Mouse (Mus musculus) heart, adult 11 months (tissue): Measurements from ENCODE around the gene Pdzk1.

Source experiments
- DNase-seq: peaks from one replicate; pipeline ENCODE4 v3.0.0; 2022

The Pdzk1 gene

DNA sequence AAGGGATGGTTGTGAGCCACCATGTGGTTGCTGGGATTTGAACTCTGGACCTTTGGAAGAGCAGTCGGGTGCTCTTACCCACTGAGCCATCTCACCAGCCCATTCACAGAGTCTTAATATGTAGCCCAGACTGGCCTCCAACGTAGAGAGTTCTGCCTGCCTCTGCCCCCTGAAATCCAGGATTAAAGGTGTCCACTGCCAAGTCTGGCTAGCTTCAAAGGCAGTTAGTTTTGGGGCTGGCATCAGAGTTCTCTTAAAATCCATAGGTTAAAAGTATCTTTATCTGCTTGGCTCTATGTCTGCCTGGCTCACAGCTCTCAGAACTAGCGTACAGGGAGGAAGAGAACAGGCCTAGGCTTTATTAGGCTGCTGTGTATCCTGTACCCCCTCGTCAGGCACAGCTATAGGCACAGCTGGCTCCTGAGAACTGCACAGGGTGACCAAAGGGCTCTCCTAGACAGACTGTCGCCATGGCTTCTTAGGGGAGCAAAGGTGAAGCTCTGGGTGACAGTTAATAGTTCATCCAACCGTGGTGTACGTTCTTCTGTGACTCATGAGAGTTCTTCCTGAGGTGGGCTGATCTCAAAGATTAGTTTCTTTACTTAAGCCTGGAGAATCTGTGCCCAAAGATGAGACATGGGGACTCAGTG is 10.0 kb downstream of the Pdzk1 start:
- peak; percentile 68 for DNase-seq

DNA sequence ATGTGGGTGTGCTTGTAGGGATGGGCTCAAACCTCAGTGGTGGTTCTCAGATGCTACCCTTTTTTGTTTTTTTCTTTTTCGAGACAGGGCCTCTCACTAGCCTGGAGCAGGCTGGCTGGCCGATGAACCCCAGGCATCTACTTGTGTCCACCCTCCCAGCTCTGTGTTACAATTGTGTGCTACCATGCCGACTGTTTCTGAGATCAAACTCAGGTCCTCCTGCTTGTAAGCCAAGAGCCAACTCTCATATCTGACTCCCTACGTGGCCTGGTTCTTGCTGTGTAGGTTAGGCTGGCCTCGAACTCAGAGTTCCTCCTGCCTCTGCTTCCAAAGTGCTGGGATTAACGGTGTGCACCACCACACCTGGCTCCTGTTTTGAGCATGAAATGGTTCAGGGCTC is 16.1 kb downstream of the Pdzk1 start:
- DNase-seq = peak; percentile 85

DNA sequence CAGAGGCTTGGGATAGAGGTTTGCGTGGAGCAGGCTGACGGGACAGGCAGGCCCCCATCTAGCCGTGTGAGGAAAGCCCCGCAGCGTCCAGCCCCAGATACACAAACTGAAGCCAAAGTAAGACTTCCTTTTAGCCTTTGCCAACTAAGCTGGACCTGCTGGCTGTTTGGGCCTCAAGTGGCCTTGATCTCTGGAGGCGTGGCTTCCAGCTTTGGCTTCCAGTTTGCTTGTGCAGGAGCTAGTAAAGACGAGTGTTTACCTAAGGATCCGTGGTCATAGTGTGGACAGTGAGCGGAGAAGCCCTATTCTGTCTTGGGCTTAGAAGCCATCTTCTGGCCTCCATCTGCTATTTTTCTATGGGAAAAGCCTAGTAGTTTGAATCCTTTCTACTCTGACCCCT is 16.7 kb downstream of the Pdzk1 start:
- peak; percentile 70 for DNase-seq

GRCm38 (mm10) chr3:96846985-96847384 is 17.9 kb downstream of the Pdzk1 start:
- DNase-seq = peak; percentile 85

GRCm38 (mm10) chr3:96847661-96848060 is 18.6 kb downstream of the Pdzk1 start:
- DNase-seq = peak; percentile 71

DNA sequence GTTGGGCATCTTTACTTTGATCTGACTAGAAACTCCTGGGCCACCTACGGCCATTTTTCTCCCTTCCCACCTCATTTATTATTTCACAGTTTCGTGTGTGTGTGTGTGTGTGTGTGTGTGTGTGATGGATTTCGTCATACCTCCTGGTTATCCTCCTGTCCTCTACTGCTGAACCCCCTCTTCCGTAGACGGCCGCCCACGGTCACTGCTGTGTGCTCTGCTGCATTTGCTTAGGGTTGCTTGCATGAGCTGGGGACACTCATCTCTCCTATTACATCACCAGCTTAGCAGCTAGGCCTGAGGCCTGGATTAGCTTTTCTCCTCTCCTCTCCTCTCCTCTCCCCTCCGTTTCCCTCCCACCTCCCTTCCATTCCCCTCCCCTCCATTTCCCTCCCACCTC is 19.4 kb downstream of the Pdzk1 start:
- DNase-seq = peak; percentile 51

DNA sequence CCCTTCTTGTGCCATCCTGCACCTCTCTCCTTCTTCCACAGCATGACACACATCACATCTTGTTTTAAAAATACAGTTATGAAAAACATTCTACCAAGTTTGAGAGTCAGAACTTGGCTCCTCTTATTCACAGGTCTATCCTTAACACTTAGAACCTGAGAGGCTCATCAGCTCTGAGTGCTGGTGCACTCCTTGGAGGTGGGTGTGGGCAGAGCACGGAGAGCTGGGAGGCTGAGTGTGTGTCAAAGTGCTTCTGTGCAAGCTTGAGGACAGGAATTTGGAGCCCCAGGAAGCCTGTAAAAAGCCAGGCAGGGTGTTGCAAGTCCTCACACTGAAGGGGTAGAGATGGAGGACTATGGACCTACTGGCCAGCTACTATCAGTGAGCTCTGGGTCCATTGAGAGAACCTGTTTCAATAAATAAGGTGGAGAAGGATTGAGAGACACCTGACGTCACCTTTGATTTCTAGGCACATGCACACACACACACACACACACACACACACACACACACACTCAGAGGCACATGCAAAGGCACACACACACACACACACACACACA is 20.2 kb downstream of the Pdzk1 start:
- DNase-seq = peak; percentile 70

GRCm38 (mm10) chr3:96852561-96852960 is 23.5 kb downstream of the Pdzk1 start:
- peak; percentile 59 for DNase-seq

DNA sequence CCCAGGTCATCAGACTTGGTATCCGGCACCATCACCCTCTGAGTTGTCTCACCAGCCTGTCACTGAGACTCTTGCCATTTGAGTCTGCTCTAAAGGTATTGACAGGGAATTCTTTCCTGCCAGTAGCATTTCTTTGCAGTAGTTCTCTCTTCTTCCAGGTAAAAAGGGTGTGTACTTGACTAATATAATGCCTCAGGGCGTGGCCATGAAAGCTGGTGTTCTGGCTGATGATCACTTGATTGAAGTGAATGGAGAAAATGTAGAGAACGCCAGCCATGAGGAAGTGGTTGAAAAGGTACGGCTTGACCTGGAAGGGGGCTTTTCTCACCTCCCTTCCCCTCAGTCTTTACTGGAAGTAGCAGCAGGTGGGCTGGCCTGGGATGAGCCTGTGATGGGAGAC is 25.3 kb downstream of the Pdzk1 start:
- peak; percentile 46 for DNase-seq

DNA sequence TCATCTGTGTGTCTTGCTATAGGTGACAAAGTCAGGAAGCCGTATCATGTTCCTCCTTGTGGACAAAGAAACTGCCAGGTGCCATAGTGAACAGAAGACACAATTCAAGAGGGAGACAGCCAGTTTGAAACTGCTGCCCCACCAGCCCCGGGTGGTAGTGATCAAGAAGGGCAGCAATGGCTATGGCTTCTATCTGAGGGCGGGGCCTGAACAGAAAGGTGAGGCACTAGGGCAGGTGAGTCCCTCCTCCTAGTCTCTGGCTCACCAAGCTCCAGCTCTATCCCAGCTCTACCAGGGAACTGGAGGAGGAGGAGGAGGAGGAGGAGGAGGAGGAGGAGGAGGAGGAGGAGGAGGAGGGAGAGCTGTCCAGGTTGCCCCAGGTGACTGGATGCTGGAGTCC is 26.7 kb downstream of the Pdzk1 start:
- peak; percentile 83 for DNase-seq

DNA sequence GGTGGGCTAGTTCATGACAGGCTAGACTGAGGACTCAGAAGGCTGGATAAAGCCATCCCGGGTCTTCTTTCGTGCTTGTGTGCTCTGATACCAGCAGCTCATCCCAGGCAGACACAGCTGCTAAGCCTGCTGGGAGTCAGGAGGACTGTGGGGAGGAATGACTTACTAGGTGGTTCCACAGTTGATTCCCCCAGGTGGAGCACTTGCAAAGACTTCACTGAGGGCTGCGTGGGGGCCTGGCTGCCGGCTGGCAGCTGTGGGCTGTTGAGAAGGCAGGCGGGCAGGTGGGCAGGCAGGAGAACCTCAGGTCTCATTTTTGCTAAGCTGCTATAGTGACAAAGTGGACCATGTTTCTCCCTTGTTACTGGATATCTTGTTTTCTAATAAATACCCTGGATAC is 31.4 kb downstream of the Pdzk1 start:
- DNase-seq = peak; percentile 81

- DNase-seq = peak; percentile 80
These were observed 38.8 kb downstream of the Pdzk1 start for GRCm38 (mm10) chr3:96867863-96868262.

- DNase-seq = peak; percentile 88
These were observed 39.5 kb downstream of the Pdzk1 start for GRCm38 (mm10) chr3:96868566-96868965.

- DNase-seq = peak; percentile 83
These were observed 40.0 kb downstream of the Pdzk1 start for GRCm38 (mm10) chr3:96869091-96869490.

DNA sequence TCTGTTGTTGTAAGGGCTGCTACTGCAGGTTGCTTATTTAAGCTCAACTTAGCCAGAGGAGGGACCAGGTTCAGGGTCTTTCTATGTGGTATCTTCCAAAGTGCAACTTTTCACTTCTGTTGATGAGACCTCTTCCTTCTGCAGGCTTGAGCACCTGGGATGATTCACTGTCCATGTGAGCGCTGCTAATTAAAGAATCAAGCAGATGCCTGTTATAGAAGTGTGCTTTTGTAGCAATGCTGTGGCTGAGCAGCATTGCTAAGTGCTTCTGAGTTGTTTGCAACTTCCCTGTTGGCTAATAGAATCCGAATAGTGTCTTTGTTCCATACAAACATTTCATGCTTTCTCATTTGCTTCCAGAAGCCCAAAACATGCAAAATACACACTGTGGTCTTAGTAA is 41.2 kb downstream of the Pdzk1 start:
- no peak for DNase-seq

GRCm38 (mm10) chr3:96871070-96871469 is 42.0 kb downstream of the Pdzk1 start:
- no peak for DNase-seq

- DNase-seq = peak; percentile 86
These were observed 43.4 kb downstream of the Pdzk1 start for GRCm38 (mm10) chr3:96872501-96872900.

DNA sequence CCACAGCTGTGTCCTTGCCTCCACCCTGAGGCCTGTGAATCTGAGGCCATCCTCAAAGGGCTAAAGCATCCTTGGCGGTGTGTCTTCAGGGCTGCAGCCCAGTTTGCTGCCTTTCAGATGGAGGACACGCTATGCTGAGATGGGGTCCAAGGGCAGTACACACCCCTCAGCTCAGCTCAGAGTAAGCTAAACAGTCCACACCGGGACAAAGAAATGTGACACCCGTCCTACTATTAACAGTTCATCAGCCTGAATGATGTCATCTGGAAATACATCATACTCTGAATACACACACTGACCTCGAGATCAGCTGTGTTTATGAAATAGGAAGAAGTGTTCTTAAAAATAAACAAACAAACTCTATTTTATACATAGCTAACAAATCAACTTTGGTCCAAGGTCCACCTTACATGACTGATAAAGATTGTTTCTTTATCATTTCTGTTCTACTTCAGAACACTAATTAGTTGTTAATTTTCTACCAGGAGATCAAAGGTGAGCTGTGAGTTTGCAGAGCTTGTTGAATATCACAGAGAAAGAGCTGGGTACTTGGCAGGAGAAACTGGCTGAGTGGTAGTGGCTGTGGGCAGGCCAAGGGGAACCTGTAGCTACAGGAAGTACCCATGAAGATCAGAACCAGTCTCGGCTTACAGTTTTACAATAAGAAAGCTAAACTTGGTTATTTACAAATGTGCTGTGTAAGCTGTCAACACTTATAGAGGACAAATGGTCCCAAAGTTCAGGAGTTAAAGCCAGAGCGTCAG is 45.9 kb downstream of the Pdzk1 start:
- DNase-seq = no peak

DNA sequence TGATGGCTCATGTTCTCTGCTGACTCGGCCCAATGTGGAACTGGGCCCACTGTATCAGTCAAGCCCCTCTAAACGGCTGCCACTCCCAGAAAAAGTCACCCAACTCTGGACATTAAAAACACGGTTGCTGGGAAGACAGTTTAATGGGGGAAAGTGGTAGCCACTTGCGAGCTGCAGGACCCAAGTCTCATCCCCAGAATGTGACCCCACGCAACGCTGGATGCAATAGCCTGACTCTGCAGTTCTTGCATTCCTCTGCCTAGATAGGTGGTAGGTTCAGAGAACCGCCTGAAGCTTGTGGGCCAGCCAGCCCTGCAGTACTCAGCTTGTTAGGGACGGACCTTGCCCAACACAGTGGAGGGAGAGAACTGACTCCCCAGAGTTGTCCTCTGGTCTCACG is 50.5 kb downstream of the Pdzk1 start:
- DNase-seq = peak; percentile 70

DNA sequence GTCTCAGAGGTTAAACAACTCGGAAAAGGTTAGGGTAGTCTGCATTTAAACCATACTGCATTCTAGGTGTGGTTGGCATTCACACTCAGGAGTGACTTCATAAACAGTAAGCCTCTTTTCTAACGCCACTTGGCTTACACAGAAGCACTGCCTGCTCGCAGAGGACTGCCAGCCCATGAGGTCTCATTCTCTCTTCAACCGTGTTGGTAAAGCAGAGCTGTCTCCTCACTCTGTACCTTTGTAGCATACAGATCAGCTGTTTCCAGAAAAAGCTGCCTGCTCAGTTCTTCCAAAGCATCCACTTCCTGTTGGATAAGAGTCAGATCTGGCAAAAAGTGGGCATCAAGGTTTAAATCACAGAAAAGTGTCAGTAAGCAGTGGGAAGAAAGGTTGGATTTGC is 51.3 kb downstream of the Pdzk1 start:
- DNase-seq = no peak

- DNase-seq = peak; percentile 72
These were observed 52.5 kb downstream of the Pdzk1 start for GRCm38 (mm10) chr3:96881557-96881956.

DNA sequence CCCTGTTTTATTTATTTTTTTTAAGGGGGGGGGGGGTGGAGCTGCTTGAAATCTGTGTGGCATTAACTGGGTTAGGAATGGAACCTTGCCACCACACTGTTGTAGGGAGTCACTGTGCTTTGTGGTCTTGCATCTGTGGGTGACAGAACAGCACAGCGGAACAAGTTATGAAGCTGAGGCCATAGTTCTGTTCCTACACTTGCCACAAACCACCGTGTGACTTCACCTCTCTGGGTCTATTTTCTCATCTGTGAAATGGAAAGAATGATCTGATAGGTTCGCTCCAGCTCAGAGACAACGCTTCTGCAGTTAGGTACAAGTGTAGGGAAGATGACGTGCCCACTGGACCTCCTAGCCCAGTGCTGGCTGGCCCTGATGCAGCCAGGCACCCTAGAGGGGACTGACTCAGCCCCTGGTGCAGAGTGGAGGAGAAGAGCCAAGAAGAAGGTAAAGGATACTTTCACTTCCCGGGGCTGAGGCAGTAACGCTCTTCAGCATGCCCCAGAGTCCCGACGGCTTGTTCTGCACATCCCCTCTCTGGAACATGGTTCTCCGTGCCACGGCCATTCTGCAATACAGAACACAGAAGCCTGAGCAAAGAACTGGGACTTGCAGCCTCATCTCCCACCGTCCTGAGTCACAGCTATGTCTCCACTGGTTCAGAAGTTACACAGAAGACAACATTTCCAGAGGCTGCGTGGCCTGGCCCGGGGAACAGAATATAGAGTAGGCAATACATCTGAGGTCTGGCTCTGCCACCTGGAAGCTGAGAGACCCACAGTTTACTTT is 53.2 kb downstream of the Pdzk1 start:
- DNase-seq = peak; percentile 77

- peak; percentile 81 for DNase-seq
These were observed 54.6 kb downstream of the Pdzk1 start for GRCm38 (mm10) chr3:96883690-96884089.
